Mouse (Mus musculus) embryonic facial prominence, embryonic 14.5 days (tissue): ENCODE results near the gene 1700016K19Rik. TPM values are rescaled to one million over a fixed set of nuclear protein-coding genes. Genes with fewer than 3 reads are reported as not detected.
"Not testable (repeated sequence)": the region's sequence is repeated elsewhere in the genome, so short reads cannot be mapped to it uniquely, and the experiment has no call there.

Source experiments
- ATAC-seq: fragments of 200-750 bp; cut with Nextera tagmentation; 2 replicates; pipeline ENCODE4 v1.8.0; 2017; ENCODE audit warnings: low read depth, moderate number of reproducible peaks, moderate TSS enrichment
- DNase-seq: peaks from one replicate; pipeline ENCODE4 v3.0.0-alpha.2; 2015; ENCODE audit warnings: low spot score
- H3K27ac ChIP-seq: fragments of 300-500 bp; sonication (generic); replicated peaks from 2 replicates; pipeline ENCODE4 v1.5.1; 2014; ENCODE audit warnings: low read depth, mild to moderate bottlenecking, low read length, moderate library complexity
- H3K27me3 ChIP-seq: fragments of 300-500 bp; sonication (generic); replicated peaks from 2 replicates; pipeline ENCODE4 v1.6.1; 2014; ENCODE audit warnings: low read length; ENCODE audit not compliant: control insufficient read depth, insufficient read depth
- H3K36me3 ChIP-seq: fragments of 300-500 bp; sonication (generic); 2 replicates; pipeline ENCODE4 v1.6.1; 2014; ENCODE audit warnings: low read length, mixed read lengths; ENCODE audit not compliant: control insufficient read depth, insufficient read depth
- H3K4me1 ChIP-seq: fragments of 300-500 bp; sonication (generic); 2 replicates; pipeline ENCODE4 v1.6.1; 2014; ENCODE audit warnings: antibody characterized with exemption, low read length; ENCODE audit not compliant: control insufficient read depth, insufficient read depth
- H3K4me2 ChIP-seq: fragments of 300-500 bp; sonication (generic); 2 replicates; pipeline ENCODE4 v1.6.1; 2014; ENCODE audit warnings: low read depth, mild to moderate bottlenecking, low read length, moderate library complexity, mixed read lengths
- H3K4me3 ChIP-seq: fragments of 300-500 bp; sonication (generic); 2 replicates; pipeline ENCODE4 v1.5.1; 2014; ENCODE audit warnings: low read depth, mild to moderate bottlenecking, low read length
- H3K9ac ChIP-seq: fragments of 300-500 bp; sonication (generic); 2 replicates; pipeline ENCODE4 v1.6.1; 2014; ENCODE audit warnings: low read depth, mild to moderate bottlenecking, low read length, moderate library complexity, mixed read lengths
- H3K9me3 ChIP-seq: fragments of 300-500 bp; sonication (generic); 2 replicates; pipeline ENCODE4 v1.6.1; 2016; ENCODE audit warnings: low read length; ENCODE audit not compliant: control insufficient read depth
- WGBS: fragments of 180-500 bp; shearing (Covaris S2); extraction: QIAGEN DNeasy Blood & Tissue Kit; methylation state at CpG from one replicate; pipeline ENCODE4 v1.1.7; 2014; 5-methylcytosine and 5-hydroxymethylcytosine counted together
- polyA plus RNA-seq: library from polyadenylated mRNA; unstranded; fragments of >200 nt; fragmentation: Nextera tagmentation; extraction: Ambion mirVana; gene quantifications from 2 replicates; pipeline ENCODE4 v1.2.1, GENCODE M21; 2014

Gene 1700016K19Rik
- polyA plus RNA-seq, 1 experiment from 2014 or later, result 7.3 TPM

DNA sequence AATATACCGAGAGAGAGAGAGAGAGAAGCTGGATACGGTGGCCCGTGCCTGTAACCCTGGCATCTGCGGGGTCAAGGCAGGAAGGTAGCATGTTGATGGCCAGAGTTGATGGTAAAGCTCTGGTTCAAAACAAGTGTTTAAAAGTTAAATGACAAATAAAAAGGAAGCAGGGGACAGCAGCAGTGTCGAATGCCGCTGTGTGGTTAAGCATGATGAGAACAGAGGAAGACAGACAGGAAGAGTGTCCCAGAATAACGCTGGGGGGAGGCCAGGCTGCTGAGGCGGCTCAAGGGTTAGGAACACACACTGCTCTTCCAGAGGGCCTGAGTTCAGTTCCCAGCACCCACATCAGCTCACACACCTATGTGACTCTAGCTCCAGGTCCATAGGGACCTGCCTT is 7.2 kb upstream of the 1700016K19Rik start:
- H3K9ac ChIP-seq, result no peak overlapping the region
- no peak for DNase-seq
- H3K27ac ChIP-seq, result no peak overlapping the region
- no peaks in the 10 kb centered on the region for H3K4me1 ChIP-seq
- no peaks in the 10 kb centered on the region for H3K27me3 ChIP-seq
- no peaks in the 10 kb centered on the region for H3K9me3 ChIP-seq
- no peak overlapping the region for H3K4me2 ChIP-seq
- ATAC-seq, result no peak
- no peak overlapping the region for H3K4me3 ChIP-seq
- H3K36me3 ChIP-seq, result no peaks in the 10 kb centered on the region
- WGBS, result 83% methylated on average over 8 of the region's 8 CpGs

DNA sequence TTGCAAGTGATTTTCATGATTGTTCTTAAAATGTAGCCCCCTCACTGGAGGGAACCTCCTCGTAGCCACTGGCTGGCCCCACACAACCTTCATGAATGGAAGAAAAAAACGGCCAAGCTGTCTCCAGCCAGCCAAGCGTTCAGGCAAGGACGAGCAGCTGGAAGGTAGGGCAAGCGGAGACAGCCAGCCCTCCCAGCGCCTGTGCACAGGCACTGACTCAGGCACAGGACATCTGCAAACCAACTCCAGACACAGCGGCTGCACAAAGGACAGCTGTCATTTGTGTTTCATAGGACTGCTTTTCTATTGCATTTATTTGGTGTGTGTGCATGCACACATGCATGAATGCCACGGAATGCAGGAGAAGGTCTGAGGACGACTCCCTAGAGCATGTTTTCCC is 5.4 kb upstream of the 1700016K19Rik start:
- peak; percentile 48 for DNase-seq
- Histone ChIP-seq H3K36me3 (no peaks in the 10 kb centered on the region), H3K27ac (no peak overlapping the region), H3K4me3 (no peak overlapping the region), H3K9me3 (no peaks in the 10 kb centered on the region), H3K27me3 (no peaks in the 10 kb centered on the region), H3K9ac (no peak overlapping the region), H3K4me2 (no peak overlapping the region), H3K4me1 (no peaks in the 10 kb centered on the region)
- WGBS, result 40% methylated on average over 9 of the region's 9 CpGs
- no peak; the same call in 1 of the 2 replicates for ATAC-seq

DNA sequence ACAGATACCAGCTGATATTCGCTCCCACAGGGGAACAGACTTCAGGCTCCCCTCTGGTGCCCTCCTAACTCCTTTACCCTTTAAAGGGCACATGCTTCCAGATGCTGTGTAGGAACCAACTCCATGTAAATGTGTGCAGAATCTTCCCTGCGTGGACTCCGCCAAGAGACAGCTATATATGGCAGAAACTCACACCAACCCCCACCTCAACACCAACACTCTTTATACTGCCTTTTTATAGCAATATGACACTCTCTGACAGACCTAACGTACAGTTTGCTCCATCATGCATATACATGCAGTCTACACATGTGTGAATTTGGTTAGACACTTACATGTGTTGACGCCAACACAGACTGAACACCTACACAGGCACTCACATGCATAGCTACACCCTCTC is 989 bp downstream of the 1700016K19Rik start:
- Histone ChIP-seq H3K4me3 (no peak overlapping the region), H3K9ac (no peak overlapping the region), H3K9me3 (no peaks in the 10 kb centered on the region), H3K36me3 (no peaks in the 10 kb centered on the region), H3K27me3 (no peaks in the 10 kb centered on the region; the same call in 1 of the 2 replicates), H3K4me1 (0 out of 2 replicates have a peak, but pooled peaks cover 4% of the 10 kb centered on the region), H3K4me2 (no peak overlapping the region), H3K27ac (no peak overlapping the region)
- DNase-seq, result no peak
- 78% methylated on average over 5 of the region's 5 CpGs for WGBS
- no peak for ATAC-seq

DNA sequence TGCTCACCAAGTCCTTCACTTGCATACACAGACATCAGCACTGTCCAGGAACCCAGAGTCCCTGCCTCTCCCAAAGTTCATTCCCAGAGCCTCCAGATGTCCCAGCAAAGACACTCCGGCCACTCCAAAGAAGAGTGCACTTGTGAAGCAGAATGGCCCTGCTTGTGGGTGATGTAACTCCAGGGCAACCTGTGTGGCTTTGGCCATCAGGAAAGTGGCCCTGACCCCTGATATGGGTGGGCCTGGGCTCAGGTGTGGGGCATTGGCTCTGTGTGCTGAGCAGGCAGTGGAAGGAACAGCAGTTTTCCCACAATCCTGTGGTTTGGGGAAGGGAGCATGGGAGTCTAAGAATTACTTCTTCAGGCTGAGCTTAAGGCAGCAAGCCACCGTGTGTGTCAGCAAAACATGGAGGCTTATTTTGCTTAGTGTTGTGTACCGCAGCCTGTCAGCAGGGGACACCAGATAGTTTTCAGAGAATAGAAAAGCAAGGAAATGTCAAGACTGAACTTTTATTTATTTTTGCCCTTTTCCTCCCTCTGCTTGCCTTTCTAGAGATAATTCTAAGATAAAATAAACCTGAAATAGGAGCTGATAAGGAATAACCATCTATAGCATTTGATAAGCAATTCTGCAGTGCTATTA is 1.6 kb downstream of the 1700016K19Rik start:
- Histone ChIP-seq H3K9me3 (no peaks in the 10 kb centered on the region), H3K27me3 (no peaks in the 10 kb centered on the region; the same call in 1 of the 2 replicates), H3K36me3 (no peaks in the 10 kb centered on the region), H3K4me1 (0 out of 2 replicates have a peak, but pooled peaks cover 4% of the 10 kb centered on the region), H3K4me2 (no peak overlapping the region), H3K4me3 (no peak overlapping the region), H3K27ac (no peak overlapping the region), H3K9ac (no peak overlapping the region)
- ATAC-seq (no peak), DNase-seq (peak; percentile 32)
- 44% methylated on average over 3 of the region's 3 CpGs for WGBS

DNA sequence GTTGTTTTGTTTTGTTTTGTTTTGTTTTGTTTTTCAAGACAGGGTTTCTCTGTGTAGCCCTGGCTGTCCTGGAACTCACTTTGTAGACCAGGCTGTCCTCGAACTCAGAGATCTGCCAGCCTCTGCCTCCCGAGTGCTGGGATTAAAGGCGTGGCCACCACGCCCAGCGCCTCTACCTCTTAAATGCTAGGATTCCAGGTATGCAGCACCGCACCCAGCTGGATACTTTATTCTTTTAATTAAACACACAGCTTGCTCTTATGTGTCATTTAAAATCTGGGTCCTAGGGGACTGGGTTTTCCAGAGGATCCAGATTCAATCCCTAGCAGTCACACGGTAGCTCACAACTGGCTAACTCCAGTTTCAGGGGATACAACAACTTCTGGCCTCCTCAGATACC is 4.6 kb downstream of the 1700016K19Rik start:
- H3K4me2 ChIP-seq, H3K9ac ChIP-seq, H3K27me3 ChIP-seq, H3K4me3 ChIP-seq, H3K27ac ChIP-seq, H3K9me3 ChIP-seq, H3K4me1 ChIP-seq, DNase-seq, H3K36me3 ChIP-seq, ATAC-seq: not testable (repeated sequence)
- WGBS, result 90% methylated on average over 7 of the region's 7 CpGs

DNA sequence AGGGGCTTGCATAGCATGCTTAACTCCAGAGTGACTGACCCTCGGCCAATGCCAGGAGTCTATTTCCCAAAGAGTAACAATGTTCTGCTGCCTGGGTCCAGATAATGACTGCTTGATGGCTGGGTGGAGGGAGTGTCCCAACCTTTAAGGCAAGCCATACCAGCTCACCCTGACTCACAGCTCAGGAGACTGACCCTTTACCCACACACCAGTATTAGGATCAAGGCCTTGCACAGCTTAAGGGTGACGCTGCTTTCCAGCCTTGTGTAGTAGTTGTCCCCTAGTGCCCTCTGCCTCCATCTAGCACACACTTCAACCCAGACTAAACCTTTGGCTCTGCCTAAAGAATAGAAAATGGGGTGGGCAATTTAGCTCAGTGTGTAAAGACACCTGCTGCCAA is 8.4 kb downstream of the 1700016K19Rik start:
- no peak overlapping the region for H3K4me2 ChIP-seq
- no peaks in the 10 kb centered on the region for H3K27me3 ChIP-seq
- DNase-seq, result no peak
- no peak for ATAC-seq
- WGBS, result 83% methylated on average over 2 of the region's 2 CpGs
- no peaks in the 10 kb centered on the region for H3K9me3 ChIP-seq
- no peak overlapping the region for H3K4me3 ChIP-seq
- H3K9ac ChIP-seq, result no peak overlapping the region
- no peaks in the 10 kb centered on the region for H3K36me3 ChIP-seq
- no peaks in the 10 kb centered on the region for H3K4me1 ChIP-seq
- H3K27ac ChIP-seq, result no peak overlapping the region

DNA sequence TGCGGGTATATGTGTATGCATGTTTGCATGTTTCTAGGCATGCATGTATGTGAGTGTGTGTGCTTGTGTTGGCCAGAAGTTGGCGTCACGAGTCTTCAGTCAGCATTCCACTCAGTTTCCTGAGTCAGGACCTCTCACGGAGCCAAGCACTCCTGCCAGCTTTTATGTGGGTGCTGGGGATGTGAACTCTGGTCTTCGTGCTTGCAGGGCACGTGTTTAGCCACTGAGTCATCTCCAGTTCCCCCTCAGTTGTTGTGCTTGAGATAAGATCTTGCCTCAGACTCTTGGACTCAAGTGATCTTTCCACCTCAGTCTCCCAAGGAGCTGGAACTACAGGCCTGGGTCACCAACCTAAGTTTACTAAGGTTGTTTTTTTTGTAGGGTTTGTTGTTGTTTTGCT is 9.4 kb downstream of the 1700016K19Rik start:
- 77% methylated on average over 6 of the region's 6 CpGs for WGBS

DNA sequence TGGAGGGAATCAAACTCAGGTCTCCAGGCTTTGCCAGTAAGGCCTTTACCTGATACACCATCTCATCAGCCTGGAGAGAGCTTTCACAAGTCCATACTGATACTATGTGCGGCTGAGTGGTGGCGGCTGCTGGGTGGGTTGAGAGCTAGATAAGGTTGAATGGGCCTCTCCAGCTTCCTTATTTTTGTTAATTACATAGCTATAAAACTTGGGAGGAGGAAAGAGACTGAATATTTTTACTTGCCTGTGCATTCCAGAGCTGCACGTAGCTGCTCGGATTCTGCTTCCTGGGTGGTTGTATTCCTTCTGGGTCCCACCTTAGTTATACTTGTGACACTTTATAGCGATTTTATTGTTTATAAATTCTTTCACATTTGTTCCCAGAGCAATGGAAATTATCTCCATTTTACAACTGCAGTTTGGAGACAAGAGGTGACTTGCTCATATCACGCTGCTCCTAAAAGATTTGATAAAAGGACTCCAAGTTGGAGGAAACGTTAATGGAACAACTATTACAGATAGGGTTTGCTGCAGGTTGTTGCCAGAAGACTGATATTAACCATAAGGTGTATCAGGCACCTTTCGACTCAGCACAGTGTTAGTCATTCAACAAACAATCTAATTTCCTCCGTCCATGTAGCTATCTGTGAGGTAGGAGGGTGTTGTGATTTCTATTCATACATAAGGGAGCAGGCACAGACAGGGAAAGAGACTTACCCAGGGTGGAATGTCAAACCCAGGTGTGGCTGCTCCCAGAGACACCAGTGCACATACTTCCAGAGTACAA is 11.3 kb downstream of the 1700016K19Rik start:
- H3K4me2 ChIP-seq, result no peak overlapping the region
- ATAC-seq, result no peak
- DNase-seq, result no peak
- no peak overlapping the region for H3K4me3 ChIP-seq
- H3K27ac ChIP-seq, result no peak overlapping the region
- H3K27me3 ChIP-seq, result no peaks in the 10 kb centered on the region
- no peaks in the 10 kb centered on the region for H3K4me1 ChIP-seq
- no peaks in the 10 kb centered on the region for H3K9me3 ChIP-seq
- WGBS, result 77% methylated on average over 9 of the region's 9 CpGs
- no peaks in the 10 kb centered on the region for H3K36me3 ChIP-seq
- H3K9ac ChIP-seq, result no peak overlapping the region

More for the DNA sequence above, 9.4 kb downstream of the 1700016K19Rik start:
- H3K4me2 ChIP-seq, result no peak overlapping the region
- no peaks in the 10 kb centered on the region for H3K9me3 ChIP-seq
- H3K9ac ChIP-seq, result no peak overlapping the region
- H3K27ac ChIP-seq, result no peak overlapping the region
- H3K4me1 ChIP-seq, result no peaks in the 10 kb centered on the region
- DNase-seq (no peak), ATAC-seq (no peak)
- H3K36me3 ChIP-seq, result no peaks in the 10 kb centered on the region
- H3K27me3 ChIP-seq, result no peaks in the 10 kb centered on the region
- H3K4me3 ChIP-seq, result no peak overlapping the region
